Mouse (Mus musculus) left cerebral cortex, postnatal 4 days (tissue): ENCODE measurements around the gene Zfp454. TPM values are rescaled to one million over a fixed set of nuclear protein-coding genes. Genes with fewer than 3 reads are reported as not detected.

Experiments used
- DNase-seq: peaks from one replicate; pipeline ENCODE4 v3.0.0-alpha.2; 2022
- intact Hi-C: fragments of 180-260 bp; cut with DNase I; formaldehyde crosslinking; loops from one replicate; pipeline ENCODE4 v1.15.1; 2025
- total RNA-seq, 2 experiments: library from RNA; stranded (reverse); gene quantifications; 2 replicates each; pipeline ENCODE4 v1.2.3; 2021

Gene Zfp454
- 1 to 10 TPM; 6.9 to 8.4 TPM for total RNA-seq

DNA sequence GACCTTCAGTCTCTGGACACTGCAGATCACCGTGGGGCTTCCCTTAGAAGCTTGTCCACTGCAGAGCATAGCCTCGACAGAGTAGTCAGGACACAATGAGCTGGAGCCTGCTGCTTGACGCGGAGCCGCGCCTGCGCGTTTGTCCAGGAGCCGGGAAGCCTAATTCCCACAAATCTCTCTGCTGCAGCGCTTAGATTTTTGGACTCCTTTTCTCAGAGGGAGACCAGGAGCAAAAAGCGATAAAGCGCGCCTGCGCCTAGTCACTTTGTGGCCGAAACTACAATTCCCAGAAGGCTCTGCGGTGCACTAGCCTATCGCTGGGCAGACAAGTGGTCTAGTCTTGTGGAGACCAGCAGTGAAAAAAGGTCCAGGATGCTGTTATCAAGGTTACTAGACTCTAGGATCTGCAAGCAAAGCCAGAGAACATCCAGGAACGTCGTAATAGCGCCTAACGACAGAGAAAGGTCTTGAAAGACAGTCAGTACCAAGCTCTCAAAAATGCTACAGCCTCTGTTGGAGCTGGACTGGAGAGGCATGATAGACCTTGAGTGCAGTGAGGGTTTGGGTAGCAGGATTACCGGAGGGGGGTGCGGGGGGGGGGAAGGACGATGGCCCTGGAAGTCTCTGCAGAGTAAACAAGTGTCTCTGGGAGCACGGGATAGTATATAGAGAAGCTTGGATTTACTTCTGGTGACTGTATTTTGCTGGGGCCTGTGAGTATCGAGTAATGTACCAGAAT, at the start of gene Zfp454:
Gene Zfp454, minus strand, starts transcription at position 262 of the 739 bp plus-strand sequence.
- intact Hi-C loops, result no loop called here
- DNase-seq, result peak; percentile 92

DNA sequence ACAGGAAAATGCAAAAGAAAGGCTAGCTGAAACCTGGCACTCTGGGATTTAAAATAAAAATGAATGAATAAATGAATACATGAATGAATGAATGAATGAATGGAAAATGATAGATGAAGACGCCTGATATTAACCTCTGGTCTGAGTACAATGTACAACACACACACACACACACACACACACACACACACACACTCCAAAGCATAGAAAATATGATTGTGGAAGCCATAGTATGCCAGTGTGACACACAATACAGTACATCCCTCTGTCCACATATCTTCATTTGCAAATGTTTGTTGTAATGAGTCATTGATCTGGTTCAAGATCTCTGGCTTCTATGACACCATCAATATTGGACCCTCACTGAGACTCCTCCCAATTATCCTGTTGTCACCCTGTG, 44.6 kb upstream of the Zfp454 start:
- no peak for DNase-seq
- intact Hi-C loops, result no loop called here

DNA sequence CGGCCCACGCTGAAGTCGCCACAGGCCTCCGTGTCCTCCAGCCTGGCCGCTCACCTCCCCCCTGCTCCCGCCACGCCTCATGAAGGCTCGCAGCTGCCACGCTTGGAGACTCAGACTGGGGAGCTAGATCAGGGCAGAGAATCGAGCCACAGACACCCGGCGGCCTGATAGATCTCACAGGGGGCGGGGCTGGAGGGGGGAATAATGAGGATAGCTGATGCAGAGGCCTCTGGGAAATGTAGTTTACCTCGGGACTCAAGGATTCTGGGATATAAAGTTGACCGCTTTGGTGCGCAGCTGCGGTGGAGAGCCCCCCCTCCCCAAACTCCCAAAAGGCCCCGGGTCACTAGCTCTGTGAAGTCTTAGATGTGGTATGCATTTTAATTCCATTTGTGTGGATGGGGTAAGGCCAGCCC, 44.0 kb upstream of the Zfp454 start, which contains the start of gene Zfp354b:
Gene Zfp354b, minus strand, starts transcription at position 183 of the 416 bp plus-strand sequence.
- intact Hi-C loops, result no loop called here

DNA sequence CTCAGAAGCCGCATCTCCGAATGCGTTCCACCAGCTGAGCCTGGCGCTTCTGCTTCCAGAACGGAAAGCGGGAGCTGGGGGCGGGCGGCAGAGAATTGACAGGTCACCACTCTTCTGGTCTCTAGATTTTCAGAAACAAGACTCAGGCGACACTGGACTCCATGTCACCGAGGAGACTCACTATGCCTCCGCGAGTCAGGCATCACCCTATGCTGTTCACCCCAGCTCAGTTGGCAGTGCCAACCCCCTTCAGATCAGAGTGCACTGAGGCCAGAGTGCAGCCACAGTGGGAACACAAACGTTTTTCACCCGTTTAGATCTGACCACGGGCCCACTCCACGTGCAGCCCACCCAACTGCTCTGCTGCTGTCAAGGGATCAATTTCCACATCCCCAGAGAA, 43.6 kb upstream of the Zfp454 start:
- no peak for DNase-seq
- intact Hi-C loops, result no loop called here

More for the DNA sequence above, 44.0 kb upstream of the Zfp454 start, which contains the start of gene Zfp354b:
- DNase-seq, result peak; percentile 92

DNA sequence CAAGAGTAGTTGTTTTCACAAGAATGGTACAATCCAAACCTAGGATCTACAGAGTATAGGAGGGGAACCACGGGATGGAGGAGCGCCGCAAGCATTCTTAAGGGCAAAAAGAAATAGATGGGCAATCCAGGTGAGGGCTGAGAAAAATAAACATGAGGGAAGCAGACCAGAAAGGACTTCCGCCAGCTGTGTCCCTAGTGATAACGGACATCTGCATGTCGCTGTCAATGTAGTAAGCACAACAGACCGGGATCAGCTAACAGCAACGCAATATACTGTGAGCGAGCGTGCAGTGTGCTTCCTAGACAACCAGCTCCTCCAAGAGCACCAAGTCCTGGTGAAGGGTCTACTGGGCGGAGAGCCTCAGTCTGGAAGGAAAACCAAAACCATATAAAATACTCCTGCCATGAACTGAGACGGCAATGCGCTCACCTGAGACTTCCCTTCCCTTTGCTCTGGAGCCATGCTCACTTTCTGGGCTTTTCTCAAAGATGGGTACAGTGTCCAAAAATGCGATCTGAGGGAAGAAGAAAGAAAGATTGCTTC, 43.1 kb upstream of the Zfp454 start:
- DNase-seq, result no peak

DNA sequence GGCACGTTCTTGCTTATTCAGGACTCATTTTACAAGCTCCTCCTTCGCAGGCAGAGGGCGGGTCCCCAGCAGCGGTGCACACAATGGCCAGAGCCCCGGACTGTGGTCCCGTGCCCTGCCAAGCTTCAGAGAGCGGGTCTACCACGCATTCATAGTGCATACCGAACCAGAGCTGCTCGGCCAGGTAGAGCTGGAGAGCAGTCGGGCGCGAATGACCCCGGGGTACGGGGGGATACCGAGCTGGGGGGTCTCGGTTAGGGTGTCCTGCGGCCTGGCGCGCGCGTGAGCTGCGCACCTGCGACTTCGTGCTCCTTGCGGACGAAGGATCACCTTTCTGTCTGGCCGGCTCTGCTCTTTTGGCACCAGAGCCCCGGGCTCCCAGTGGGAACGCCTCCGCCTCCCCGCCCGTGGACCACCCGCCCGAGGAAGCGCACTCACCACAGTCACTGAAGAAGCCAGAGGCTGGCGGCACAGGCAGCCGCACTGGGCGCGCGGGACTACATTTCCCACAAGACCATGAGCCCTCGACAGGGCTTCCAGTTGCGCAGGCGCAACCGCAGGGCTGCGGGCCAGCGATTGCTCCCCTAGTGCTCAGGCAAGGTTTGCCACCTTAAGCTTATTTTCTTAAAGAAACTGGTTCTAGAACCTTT, 28.3 kb upstream of the Zfp454 start, which contains the start of gene Zfp2:
Gene Zfp2, minus strand, starts transcription at position 495 of the 650 bp plus-strand sequence.
- intact Hi-C loops, result no loop called here
- peak; percentile 95 for DNase-seq

More for the DNA sequence above, 43.1 kb upstream of the Zfp454 start:
- intact Hi-C loops, result no loop called here

DNA sequence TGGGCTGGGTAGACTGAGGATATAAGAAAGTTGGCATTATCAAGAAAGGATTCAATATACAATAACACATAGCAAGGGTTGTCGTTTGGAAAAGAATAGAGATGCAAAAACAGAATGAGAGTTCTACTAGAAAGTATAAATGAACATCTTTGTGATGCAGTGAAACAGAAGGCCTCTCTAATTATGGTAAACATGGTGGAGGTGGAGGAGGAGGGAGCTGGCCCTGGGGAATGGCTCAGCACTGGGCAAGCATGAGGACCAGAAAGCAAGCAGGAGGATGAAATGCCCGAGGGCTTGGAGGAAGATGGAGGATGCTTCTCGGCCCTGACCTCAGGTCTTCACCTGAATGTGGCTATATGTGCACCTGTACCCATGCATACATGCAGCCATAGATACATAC, 27.0 kb upstream of the Zfp454 start:
- intact Hi-C loops, result no loop called here
- DNase-seq, result no peak

DNA sequence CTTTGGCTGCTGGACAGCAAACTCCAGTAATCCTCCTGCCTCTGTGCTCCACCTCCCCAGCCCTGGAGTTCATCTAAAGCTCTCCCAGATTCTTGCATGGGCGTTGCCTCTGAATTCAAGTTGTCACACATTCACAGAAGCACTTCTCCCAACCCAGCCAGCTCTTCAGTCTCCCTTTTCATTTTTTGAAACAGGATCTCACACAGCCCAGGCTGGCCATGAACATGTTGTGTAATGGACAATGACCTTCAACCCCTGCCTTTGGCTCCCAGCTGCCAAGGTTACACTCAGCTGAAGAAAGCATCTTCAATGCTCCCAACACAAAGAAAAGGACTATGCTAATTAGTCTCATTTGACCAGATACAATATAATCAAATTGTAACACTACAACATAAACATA, 25.9 kb upstream of the Zfp454 start:
- intact Hi-C loops, result no loop called here
- no peak for DNase-seq

DNA sequence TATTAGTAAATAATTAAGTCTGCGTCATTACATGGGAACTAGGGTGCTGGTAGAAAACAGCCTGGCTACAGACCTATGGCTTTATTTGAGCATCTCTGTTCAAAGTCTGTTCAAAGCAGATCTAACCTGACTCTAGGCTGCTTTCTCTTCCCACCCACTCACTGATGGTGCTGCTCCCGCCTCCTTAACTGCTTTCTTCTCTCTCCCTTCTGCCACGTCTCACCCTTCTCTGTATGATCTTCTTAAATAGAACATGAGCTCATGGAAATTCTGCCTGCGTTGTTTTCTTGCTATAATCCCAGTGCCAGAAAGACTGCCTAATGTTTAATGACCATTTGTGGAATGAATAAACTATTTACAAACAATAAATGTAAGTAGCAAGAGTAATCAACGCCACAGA, 20.7 kb upstream of the Zfp454 start:
- no peak for DNase-seq
- intact Hi-C loops, result no loop called here

DNA sequence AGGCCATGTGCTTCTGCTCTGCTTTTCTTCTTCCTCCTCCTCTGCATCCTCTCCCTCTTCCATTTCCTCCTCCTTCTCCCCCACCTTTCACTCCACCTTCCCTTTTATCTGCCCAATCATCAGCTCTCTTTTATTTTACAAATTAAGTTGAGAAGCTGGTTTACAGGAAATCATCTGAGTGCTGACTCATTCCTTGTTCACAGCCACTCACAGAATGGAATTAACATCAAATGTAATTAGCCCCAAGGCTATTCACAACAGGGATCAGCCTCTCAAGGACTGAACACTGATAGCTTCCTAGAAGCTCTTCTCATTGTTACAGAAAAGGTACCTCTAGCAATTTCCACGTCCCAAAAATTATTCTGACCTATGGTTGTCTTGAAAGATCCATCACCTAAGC, 9.9 kb upstream of the Zfp454 start:
- intact Hi-C loops, result no loop called here

DNA sequence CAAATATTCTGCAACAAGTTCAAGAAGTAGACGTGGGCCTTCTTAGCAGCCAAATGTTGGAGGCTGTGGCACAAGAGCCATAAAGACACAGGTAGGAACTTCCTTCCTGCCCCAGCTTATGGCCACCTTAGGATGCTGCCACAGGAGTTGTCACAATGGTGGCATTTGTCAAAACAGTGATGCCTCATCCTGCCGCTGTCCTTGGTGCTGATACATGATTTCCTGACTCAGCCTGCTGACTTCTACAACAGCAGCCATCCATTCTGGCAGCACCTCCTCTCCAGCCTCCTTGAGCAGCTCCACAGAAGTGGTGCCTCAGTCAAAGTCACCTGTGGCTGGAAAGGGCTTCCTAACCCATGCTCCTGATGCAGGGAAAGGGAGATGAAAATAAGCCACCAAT, 5.0 kb upstream of the Zfp454 start:
- intact Hi-C loops, result no loop called here
- no peak for DNase-seq

More for the DNA sequence above, 9.9 kb upstream of the Zfp454 start:
- no peak for DNase-seq

DNA sequence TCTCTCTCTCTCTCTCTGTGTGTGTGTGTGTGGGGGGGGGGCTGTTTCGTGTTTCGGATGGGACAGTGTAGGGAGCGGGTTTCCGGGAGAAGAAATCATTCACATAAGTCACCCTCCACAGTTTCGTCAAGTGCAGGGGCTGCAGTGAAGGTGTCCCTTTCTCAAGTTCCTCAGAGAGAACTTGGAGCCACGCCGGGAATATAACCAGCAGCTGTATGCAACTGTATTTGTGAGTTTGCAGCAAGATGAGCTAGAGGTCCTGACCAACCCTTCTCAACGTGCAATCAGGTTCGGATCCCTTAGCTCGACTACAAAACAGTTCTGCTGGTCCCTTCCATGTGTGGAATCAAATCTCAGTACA, 538 bp downstream of the Zfp454 start:
- intact Hi-C loops, result no loop called here
- no peak for DNase-seq

DNA sequence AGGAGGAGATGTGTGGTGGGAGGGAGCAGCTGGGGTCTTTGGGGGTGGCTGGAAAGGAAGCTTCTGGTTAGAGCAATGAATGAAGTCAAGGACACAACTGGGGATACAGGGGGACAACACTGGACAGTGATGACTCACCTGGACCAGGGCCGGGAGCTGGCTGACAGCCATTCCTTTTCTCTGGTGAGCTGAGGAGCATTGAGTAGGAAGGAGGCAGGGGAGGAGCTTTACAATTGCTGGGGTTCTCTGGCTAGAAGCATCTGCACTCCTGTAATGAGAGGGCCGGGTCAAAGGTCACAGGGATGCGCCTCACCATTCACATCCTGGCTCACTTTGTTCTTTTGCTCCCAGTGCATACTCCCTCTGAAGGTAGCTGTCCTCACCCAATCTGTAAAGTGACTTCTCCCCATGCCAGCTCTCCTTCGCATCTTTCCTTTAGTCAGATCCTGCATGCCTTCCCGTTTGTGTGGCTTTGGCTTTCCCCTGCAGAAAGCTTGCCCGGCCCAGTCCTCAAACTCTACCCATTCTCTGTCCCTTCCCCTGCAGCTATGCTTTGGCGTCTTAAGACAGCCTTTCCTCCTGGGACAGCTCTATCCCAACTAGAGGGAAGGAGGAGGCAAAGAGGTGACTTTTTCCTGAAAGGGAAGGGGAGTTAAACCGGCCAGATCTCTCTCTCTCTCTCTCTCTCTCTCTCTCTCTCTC, 1.1 kb downstream of the Zfp454 start:
- DNase-seq, result peak; percentile 15
- intact Hi-C loops, result no loop called here

DNA sequence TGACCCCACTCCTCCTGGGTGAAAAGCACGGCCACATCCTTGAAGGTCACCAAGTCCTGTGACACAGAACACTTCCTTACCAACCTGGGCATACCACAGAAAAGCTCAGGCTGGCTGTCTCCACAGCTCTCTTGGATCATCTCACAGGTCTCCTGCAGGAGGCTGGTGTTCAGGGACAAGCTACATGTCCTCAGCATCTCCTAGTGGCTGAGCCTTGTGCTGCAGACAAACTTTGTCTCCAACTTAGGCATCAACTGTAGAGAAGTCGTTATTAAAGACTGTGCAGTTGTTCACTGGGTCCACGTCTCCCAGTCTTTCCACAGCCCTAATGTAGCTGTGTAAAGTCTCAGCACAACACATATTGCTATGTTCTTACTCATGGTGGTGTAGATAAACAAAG, 3.7 kb downstream of the Zfp454 start:
- intact Hi-C loops, result no loop called here
- no peak for DNase-seq

DNA sequence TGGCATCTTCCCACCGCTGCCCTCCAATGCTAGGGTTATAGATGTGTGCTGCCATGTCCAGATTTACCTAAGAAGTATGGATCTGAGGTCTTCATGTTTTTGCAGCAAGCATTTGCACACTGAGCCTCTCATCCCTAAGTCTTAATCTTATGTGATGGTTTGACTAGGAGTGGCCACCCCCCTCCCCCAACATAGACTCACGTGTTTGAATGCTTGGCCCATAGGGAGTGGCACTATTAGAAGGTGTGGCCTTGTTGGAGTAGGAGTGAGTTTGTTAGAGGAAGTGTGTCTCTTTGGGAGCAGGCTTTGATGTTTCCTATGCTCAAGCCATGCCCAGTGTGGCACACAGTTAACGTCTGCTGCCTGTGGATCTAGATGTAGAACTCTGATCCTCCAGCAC, 8.8 kb downstream of the Zfp454 start:
- intact Hi-C loops, result no loop called here
- no peak for DNase-seq

DNA sequence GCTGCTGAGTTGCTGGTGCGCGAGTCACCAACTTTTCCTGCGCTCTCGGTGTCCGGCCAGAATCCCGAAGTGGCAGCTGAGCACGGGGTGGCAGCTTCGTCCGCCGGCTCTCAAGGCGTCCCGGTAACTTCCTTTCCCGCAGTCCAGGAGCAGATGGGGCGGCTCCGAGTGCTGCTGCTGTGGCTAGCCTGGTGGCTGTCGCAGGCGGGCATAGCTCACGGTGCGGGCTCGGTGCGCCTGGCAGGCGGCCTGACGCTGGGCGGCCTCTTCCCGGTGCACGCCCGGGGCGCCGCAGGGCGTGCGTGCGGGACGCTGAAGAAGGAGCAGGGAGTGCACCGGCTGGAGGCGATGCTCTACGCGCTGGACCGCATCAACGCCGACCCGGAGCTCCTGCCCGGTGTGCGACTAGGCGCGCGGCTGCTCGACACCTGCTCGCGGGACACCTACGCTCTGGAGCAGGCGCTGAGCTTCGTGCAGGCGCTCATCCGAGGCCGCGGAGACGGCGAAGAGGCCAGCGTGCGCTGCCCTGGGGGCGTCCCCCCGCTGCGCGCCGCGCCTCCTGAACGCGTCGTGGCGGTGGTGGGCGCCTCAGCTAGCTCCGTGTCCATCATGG, 36.4 kb downstream of the Zfp454 start:
- DNase-seq, result no peak
- intact Hi-C loops, result no loop called here

DNA sequence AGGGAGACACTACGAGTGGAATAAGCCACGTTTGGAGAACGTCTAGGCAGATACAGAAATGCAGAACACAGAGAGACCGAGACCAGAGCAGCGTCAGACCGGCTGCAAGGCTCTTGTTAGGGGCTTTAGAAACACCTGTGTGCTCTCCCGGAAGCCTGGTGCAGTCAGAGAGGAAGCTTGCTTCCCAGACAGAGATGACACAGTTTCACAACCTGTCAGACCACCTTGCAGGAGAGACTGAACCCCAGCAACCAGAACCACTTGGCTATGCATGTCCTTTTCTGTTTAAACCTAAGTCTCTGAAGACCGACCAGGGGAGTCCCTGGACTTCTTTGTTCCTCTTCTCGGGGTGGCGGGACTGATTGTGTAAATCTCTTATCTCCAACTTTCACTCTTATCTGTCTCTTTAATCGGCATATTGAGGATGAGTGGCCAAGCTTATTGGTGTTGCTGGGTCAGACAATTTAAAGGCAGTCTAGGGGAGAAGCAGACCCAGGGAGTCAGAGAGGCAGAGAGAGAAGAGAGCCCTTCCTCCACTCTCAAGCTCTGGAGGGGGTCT, 37.2 kb downstream of the Zfp454 start, which contains the start of gene Grm6:
Gene Grm6, plus strand, starts transcription at position 509 of the 559 bp plus-strand sequence.
- intact Hi-C loops, result no loop called here
- no peak for DNase-seq

DNA sequence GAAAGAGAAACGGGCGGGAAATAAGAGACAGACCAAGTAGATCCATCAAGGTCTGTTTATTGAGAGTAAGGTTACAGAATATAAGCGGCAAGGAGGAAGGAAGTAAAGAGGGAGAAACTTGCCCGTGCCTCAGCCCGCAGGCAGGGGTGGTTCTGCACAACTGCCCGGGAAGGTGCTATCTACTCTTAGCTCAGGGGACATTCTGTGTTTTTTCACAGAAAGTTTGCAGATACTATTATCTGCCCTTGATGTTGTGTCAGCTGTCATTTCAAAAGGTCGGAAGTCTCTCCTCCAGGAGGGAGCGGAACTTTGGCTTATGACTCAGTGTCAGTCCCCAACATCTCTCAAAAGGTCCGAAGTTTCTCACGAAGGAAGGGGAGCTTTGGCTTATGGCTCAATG, 38.1 kb downstream of the Zfp454 start:
- no peak for DNase-seq
- intact Hi-C loops, result no loop called here

DNA sequence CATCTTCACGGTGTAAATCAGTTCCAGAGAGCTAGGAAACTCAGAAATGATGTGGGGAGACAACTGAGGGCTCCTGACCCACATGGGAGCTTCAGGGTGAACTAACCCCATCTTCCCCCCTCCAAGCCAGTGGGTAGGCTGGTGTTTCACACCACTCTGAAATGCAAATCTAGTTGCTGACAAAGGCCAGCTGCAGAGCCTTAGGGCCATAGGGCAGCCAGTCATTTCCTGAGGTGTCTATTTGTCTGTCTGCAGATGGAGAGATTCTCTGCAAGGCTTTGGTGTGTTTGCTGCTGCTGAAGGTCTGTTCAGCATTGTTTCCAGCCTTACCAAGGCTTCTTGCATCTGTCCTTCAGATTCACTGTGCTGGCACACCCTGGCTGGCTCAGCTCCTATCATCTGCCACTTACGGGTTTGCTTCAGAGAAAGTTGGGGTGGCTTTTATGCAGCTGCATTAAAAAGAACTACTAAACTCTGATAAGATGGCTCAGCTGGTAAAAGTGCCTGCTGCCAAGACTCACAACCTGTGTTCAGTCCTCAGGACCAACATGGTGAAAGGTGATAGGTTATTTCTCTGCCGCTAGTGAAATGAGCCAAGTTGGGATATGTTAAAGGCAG, 38.8 kb downstream of the Zfp454 start:
- intact Hi-C loops, result no loop called here
- DNase-seq, result no peak

DNA sequence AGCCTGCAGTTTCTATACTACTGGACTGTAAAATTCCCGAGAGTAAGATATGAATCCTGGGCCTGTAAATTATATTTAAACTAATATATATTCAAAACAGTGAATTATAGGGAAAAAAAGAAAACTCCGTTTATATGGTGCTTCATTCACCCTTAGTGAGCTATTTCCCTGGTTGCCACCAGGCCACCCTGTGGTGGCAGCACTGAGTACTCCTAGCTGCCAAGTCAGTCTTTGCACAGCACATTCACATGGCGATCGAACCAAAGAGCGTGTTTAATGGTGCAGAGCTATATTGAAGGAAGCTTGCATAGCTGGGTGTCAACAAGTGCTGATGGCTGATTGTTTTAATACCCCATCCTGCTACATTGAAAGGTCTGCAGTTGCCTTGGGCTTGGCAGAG, 40.4 kb downstream of the Zfp454 start:
- intact Hi-C loops, result no loop called here
- DNase-seq, result no peak
